Mouse (Mus musculus) lung, embryonic 14.5 days (tissue): Measurements from ENCODE around the gene Tbc1d22a. TPM values are rescaled to one million over a fixed set of nuclear protein-coding genes. Genes with fewer than 3 reads are reported as not detected.
A peak's percentile ranks its signal among the peaks of the same experiment; 100 is the strongest.

ENCODE experiments used
- ATAC-seq: fragments of 200-750 bp; cut with Nextera tagmentation; 2 replicates; pipeline ENCODE4 v1.8.0; 2017; ENCODE audit warnings: mild to moderate bottlenecking, moderate TSS enrichment, moderate library complexity; ENCODE audit not compliant: insufficient read depth
- DNase-seq: peaks from one replicate; pipeline ENCODE4 v3.0.0-alpha.2; 2015
- H3K27ac ChIP-seq: fragments of 300-500 bp; sonication (generic); 2 replicates; pipeline ENCODE4 v1.5.1; 2014; ENCODE audit warnings: low read depth, mild to moderate bottlenecking, moderate library complexity
- H3K27me3 ChIP-seq: fragments of 300-500 bp; sonication (generic); 2 replicates; pipeline ENCODE4 v1.6.1; 2014; ENCODE audit warnings: low read length, control low read depth; ENCODE audit not compliant: insufficient read depth
- H3K36me3 ChIP-seq: fragments of 300-500 bp; sonication (generic); 2 replicates; pipeline ENCODE4 v1.6.1; 2014; ENCODE audit warnings: control low read depth; ENCODE audit not compliant: insufficient read depth
- H3K4me1 ChIP-seq: fragments of 300-500 bp; sonication (generic); 2 replicates; pipeline ENCODE4 v1.6.1; 2014; ENCODE audit warnings: antibody characterized with exemption, control low read depth; ENCODE audit not compliant: insufficient read depth
- H3K4me2 ChIP-seq: fragments of 300-500 bp; sonication (generic); 2 replicates; pipeline ENCODE4 v1.6.1; 2014; ENCODE audit warnings: mild to moderate bottlenecking
- H3K4me3 ChIP-seq: fragments of 300-500 bp; sonication (generic); 2 replicates; pipeline ENCODE4 v1.5.1; 2014; ENCODE audit warnings: low read depth, low read length
- H3K9ac ChIP-seq: fragments of 300-500 bp; sonication (generic); 2 replicates; pipeline ENCODE4 v1.6.1; 2014
- H3K9me3 ChIP-seq: fragments of 300-500 bp; sonication (generic); 2 replicates; pipeline ENCODE4 v1.6.1; 2016; ENCODE audit warnings: low read depth, low read length, control low read depth
- CTCF ChIP-seq: IDR thresholded peaks from 2 replicates; pipeline ENCODE4 v1.5.1; 2016; ENCODE audit warnings: antibody characterized with exemption, low read depth
- WGBS: fragments of 180-500 bp; shearing (Covaris S2); extraction: QIAGEN DNeasy Blood & Tissue Kit; methylation state at CpG from one replicate; pipeline ENCODE4 v1.1.7; 2014; 5-methylcytosine and 5-hydroxymethylcytosine counted together
- polyA plus RNA-seq: library from polyadenylated mRNA; unstranded; fragments of >200 nt; fragmentation: Nextera tagmentation; extraction: Ambion mirVana; gene quantifications from 2 replicates; pipeline ENCODE4 v1.2.1, GENCODE M21; 2014

Gene Tbc1d22a
- polyA plus RNA-seq, 1 experiment from 2014 or later = 10.6 TPM

DNA sequence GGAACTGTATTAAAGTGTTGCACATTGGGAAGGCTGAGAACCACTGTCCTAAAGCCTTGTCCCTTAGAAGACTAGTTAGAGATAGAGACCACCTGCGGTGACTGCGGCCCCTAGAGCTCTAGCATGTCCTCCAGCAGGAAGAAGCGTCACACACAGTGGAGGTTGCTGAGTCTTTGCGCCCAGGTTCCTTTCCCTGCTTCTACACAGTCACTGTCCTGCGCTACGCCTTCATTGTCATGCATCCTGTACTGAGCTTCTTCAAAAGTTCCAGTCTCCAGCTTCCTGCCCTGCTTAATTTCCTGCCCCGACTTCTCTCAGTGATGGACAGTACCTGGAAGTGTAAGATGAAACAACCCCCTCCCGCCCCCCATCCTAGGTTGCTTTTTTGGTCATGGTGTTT, 14.8 kb downstream of the Tbc1d22a start:
- no peak overlapping the region for H3K27ac ChIP-seq
- H3K36me3 ChIP-seq = no peaks in the 10 kb centered on the region
- no peak for TF ChIP-seq CTCF
- no peak overlapping the region for H3K9ac ChIP-seq
- ATAC-seq (no peak), DNase-seq (peak; percentile 13)
- no peak overlapping the region for H3K4me3 ChIP-seq
- no peaks in the 10 kb centered on the region for H3K27me3 ChIP-seq
- H3K9me3 ChIP-seq = no peaks in the 10 kb centered on the region
- WGBS = 74% methylated on average over 8 of the region's 8 CpGs
- H3K4me1 ChIP-seq = no peaks in the 10 kb centered on the region
- no peak overlapping the region for H3K4me2 ChIP-seq

DNA sequence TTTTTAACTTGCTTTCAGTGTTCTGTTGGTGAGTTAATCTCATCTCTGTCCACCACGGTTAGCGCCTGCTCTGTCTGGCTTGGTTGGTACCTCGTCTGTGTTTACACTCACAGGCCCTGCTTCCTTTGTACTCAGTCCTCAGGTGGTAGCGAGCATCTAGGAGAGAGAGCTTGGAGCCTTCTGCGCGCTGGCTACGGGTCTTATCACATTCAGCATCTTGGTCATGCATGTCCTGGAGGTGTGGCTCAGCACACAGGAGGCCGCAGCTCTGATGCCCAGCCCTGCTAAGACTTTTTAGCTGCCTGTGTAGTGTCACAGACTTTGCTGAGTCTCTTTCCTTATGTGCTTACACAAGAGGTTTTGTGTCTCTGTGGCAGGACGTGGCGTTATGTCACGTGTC, 15.4 kb downstream of the Tbc1d22a start:
- Histone ChIP-seq H3K36me3 (no peaks in the 10 kb centered on the region), H3K4me3 (no peak overlapping the region), H3K9ac (no peak overlapping the region), H3K9me3 (no peaks in the 10 kb centered on the region), H3K27ac (no peak overlapping the region), H3K4me2 (no peak overlapping the region), H3K4me1 (no peaks in the 10 kb centered on the region), H3K27me3 (no peaks in the 10 kb centered on the region)
- DNase-seq (no peak), ATAC-seq (no peak)
- 64% methylated on average over 11 of the region's 11 CpGs for WGBS
- no peak for TF ChIP-seq CTCF

DNA sequence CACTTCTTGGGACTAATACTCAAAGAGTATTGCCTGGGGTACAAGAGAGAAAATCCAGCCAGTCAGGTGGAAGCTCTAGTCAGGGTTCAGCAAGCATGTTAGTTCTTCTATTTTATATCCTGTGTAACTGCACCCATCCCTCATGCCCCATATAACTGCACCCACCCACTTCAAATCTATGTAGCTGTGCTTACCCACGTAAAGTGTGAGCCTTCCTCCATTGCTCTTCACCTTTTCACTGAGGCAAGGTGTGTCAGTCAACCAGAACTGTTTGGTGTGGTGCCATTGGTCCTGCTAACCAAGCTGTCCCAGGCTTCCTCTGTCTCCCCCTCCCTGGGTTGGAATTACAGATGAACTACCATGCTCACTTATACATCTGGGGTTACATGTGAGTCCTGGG, 16.9 kb downstream of the Tbc1d22a start:
- H3K36me3 ChIP-seq = no peaks in the 10 kb centered on the region
- no peak overlapping the region for H3K4me2 ChIP-seq
- H3K9ac ChIP-seq = no peak overlapping the region
- no peaks in the 10 kb centered on the region for H3K4me1 ChIP-seq
- H3K27me3 ChIP-seq = no peaks in the 10 kb centered on the region
- no peaks in the 10 kb centered on the region for H3K9me3 ChIP-seq
- WGBS = 76% methylated on average over 1 of the region's 1 CpGs
- H3K27ac ChIP-seq = no peak overlapping the region
- no peak for DNase-seq
- ATAC-seq = no peak
- no peak for TF ChIP-seq CTCF
- H3K4me3 ChIP-seq = no peak overlapping the region

DNA sequence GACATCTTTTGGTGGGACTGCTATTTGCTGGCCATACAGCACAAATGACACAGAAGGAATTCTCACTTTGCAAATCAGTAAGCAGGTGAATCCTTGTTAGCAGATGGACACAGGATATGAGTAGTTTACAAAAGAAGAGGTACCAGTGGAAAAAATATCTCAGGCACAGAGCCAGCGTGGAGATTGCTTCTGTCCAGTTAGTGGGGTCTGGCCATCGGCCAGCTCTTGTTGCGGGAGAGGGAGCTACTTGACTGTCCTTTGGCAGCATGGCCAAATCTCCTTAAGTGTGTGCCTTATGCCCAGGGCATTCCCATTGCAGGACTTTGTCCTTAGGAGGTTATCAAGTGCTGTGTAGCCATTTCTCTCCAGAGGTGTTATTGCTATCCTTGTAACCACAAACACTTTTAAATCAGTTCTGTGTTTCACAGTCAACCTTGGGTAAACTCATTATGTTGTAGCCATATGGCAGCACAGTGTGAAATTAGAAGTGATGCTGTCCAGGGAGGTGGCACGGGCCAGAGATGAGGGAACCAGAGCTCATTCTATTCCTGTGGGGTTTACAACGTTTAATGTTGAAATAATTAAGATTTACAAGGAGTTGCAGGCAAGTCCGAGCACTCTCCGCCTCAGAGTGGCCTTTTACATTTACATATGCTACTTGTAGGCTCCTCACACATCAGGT, 17.7 kb downstream of the Tbc1d22a start:
- peak; percentile 51 for DNase-seq
- no peak overlapping the region for H3K4me3 ChIP-seq
- H3K36me3 ChIP-seq = no peaks in the 10 kb centered on the region
- whole genome bisulfite sequencing = 45% methylated on average over 7 of the region's 7 CpGs
- TF ChIP-seq CTCF = no peak
- no peak for ATAC-seq
- H3K9ac ChIP-seq = no peak overlapping the region
- no peak overlapping the region for H3K27ac ChIP-seq
- no peak overlapping the region for H3K4me2 ChIP-seq
- no peaks in the 10 kb centered on the region for H3K9me3 ChIP-seq
- no peaks in the 10 kb centered on the region for H3K27me3 ChIP-seq
- H3K4me1 ChIP-seq = no peaks in the 10 kb centered on the region

DNA sequence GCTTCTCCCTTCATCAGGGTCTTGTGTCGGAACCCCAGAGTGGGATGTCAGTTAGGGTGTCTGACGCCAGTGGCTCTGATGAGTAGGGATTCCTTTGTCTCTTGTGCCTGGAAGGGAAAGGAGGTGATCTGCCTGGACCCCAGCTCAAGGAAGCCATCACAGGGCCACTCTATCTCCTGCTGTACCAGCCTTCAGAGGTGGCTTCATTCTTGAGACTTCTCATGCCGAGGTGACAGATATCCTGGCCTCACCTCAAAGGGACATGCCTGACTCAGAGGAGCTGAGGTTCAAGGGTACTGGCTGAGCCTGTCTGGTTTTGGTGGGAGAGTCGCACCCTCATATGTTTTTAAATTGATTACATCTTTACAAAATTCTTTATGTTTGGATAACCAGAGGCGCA, 19.7 kb downstream of the Tbc1d22a start:
- no peaks in the 10 kb centered on the region for H3K27me3 ChIP-seq
- no peak for ATAC-seq
- WGBS = 89% methylated on average over 5 of the region's 5 CpGs
- no peak overlapping the region for H3K9ac ChIP-seq
- DNase-seq = no peak
- no peaks in the 10 kb centered on the region for H3K36me3 ChIP-seq
- no peaks in the 10 kb centered on the region for H3K9me3 ChIP-seq
- no peak for TF ChIP-seq CTCF
- H3K4me1 ChIP-seq = no peaks in the 10 kb centered on the region
- no peak overlapping the region for H3K4me3 ChIP-seq
- no peak overlapping the region for H3K27ac ChIP-seq
- no peak overlapping the region for H3K4me2 ChIP-seq

DNA sequence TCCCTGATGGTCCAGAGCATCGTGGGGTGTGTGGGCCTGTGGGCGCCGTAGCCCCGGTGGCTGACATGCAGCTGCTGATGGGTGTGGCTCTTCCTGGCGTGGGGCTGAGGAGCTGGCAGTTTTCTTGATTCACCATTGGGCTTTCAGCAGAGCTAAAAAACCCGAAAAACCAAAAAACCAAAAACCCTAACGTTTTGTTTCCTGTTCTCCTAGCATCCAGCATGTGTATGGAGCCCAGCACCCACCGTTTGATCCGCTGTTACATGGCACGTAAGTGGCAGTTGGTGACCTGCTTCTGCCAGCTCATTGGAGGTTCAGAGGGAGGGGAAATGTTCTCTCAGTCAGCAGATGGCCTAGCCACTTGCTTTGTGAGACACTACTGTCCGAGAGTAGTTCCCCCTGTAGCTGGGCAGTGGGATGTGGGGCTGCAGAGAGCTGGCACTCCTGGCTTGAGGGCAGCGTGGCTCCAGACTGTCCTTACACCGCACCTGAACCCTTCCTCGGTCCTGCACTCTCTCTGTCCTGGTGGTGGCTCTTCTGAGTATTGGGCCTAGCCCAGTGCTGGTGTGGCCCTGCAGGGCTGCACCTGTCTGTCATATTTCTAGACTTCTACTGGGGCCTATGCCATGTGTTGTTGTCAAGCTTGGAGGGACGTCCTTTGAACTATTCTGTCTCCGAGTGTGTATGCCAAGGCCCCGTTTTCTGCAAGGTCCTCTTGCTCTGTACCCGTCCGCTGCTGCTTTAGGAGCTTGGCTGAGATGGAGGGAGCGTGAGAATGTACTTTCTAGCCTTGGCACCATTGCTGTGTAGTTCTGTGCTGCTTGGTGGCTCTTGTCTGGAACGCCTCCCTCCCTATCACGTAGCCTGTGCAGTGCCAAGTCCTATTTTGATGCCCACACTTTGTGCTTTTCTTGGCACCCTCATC, 20.5 kb downstream of the Tbc1d22a start:
- Histone ChIP-seq H3K4me1 (no peaks in the 10 kb centered on the region), H3K4me3 (no peak overlapping the region), H3K9ac (no peak overlapping the region), H3K9me3 (no peaks in the 10 kb centered on the region), H3K27me3 (no peaks in the 10 kb centered on the region), H3K36me3 (no peaks in the 10 kb centered on the region), H3K27ac (no peak overlapping the region), H3K4me2 (no peak overlapping the region)
- ATAC-seq (no peak), DNase-seq (no peak)
- no peak for TF ChIP-seq CTCF
- 79% methylated on average over 22 of the region's 22 CpGs for WGBS

DNA sequence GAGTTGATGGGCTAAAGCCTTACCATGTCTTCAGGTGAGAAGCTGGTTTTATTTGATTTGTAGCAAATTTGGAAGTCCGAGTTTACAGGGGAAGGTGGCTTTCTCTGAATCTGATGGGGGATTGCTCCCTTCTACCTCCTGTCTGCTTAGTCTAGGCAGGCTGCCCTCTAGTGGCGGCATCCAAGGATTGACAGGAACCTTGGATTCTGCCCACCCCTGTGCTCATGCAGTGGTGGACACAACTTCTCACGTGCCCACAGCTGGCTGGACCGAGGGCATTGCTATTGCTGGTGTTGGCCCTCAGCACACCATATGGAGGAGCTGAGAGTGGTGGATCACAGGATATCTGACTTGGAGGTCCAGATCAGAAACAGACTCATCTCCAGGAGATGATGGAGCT, 22.0 kb downstream of the Tbc1d22a start:
- H3K36me3 ChIP-seq = 0 out of 2 replicates have a peak, but pooled peaks cover 3% of the 10 kb centered on the region
- ATAC-seq = no peak
- H3K9ac ChIP-seq = no peak overlapping the region
- H3K27ac ChIP-seq = no peak overlapping the region
- H3K9me3 ChIP-seq = no peaks in the 10 kb centered on the region
- H3K4me3 ChIP-seq = no peak overlapping the region
- no peak overlapping the region for H3K4me2 ChIP-seq
- H3K27me3 ChIP-seq = no peaks in the 10 kb centered on the region
- no peaks in the 10 kb centered on the region for H3K4me1 ChIP-seq
- peak; percentile 74 for DNase-seq
- peak; percentile 82 for TF ChIP-seq CTCF
- WGBS = 41% methylated on average over 4 of the region's 4 CpGs
